Mouse (Mus musculus) C2C12 (cell line): ENCODE data around the gene Sipa1l3. TPM values are rescaled to one million over a fixed set of nuclear protein-coding genes. Genes with fewer than 3 reads are reported as not detected.

Experiments
- H3K27me3 ChIP-seq: one replicate; pipeline ENCODE4 v1.6.1; 2011; ENCODE audit not compliant: control insufficient read depth, insufficient read depth, insufficient read length
- H3K36me3 ChIP-seq: one replicate; pipeline ENCODE4 v1.6.1; 2011; ENCODE audit not compliant: control insufficient read depth, insufficient read depth
- H3K4me3 ChIP-seq: one replicate; pipeline ENCODE4 v1.5.1; 2011; ENCODE audit warnings: mild to moderate bottlenecking, control low read depth; ENCODE audit not compliant: poor library complexity, insufficient read depth, severe bottlenecking
- H3K79me2 ChIP-seq: one replicate; pipeline ENCODE4 v1.6.1; 2011; ENCODE audit not compliant: control insufficient read depth, insufficient read depth
- H3K79me3 ChIP-seq: one replicate; pipeline ENCODE4 v1.6.1; 2011; ENCODE audit warnings: low read depth, control low read depth
- H3ac ChIP-seq: one replicate; pipeline ENCODE3; 2011; ENCODE audit warnings: low read depth; ENCODE audit not compliant: control insufficient read depth, insufficient read length
- CEBPB ChIP-seq: IDR thresholded peaks from one replicate; pipeline ENCODE4 v1.6.1; 2011; ENCODE audit warnings: low read depth, mild to moderate bottlenecking, control low read depth, moderate library complexity
- CTCF ChIP-seq: IDR thresholded peaks from one replicate; pipeline ENCODE4 v1.5.1; 2011; ENCODE audit not compliant: control insufficient read depth, insufficient read depth, insufficient read length
- FOSL1 ChIP-seq: IDR thresholded peaks from one replicate; pipeline ENCODE4 v1.8.0; 2011; ENCODE audit warnings: mild to moderate bottlenecking, low read length; ENCODE audit not compliant: poor library complexity, insufficient read depth, severe bottlenecking
- MAX ChIP-seq: IDR thresholded peaks from one replicate; pipeline ENCODE4 v1.6.1; 2011; ENCODE audit warnings: mild to moderate bottlenecking, control low read depth
- MYOD1 ChIP-seq: IDR thresholded peaks from one replicate; pipeline ENCODE4 v1.6.1; 2011; ENCODE audit warnings: low read depth; ENCODE audit not compliant: control insufficient read depth, insufficient read length
- MYOG ChIP-seq: IDR thresholded peaks from one replicate; pipeline ENCODE4 v1.6.1; 2011; ENCODE audit not compliant: control insufficient read depth, insufficient read length; ENCODE audit errors: extremely low read depth
- USF1 ChIP-seq: IDR thresholded peaks from one replicate; pipeline ENCODE4 v1.6.1; 2011; ENCODE audit warnings: low read depth, mild to moderate bottlenecking, control low read depth, moderate library complexity
- polyA plus RNA-seq: library from polyadenylated mRNA; unstranded; fragments of >200 nt; fragmentation: generic; extraction: Trizol; gene quantifications from one replicate; pipeline ENCODE4 v1.2.1, GENCODE M21; 2012; ENCODE audit warnings: missing spikeins

Gene Sipa1l3
- polyA plus RNA-seq, 1 experiment = 30.1 TPM

GRCm38 (mm10) chr7:29411838-29412580 lies 106.4 kb downstream of the Sipa1l3 start:
- Histone ChIP-seq H3K36me3 (no peaks in the 10 kb centered on the region), H3K4me3 (no peak overlapping the region), H3K79me2 (peaks cover 7% of the 10 kb centered on the region), H3K79me3 (peaks cover 2% of the 10 kb centered on the region), H3ac (no peak overlapping the region), H3K27me3 (no peaks in the 10 kb centered on the region)
- TF ChIP-seq CEBPB (no peak), CTCF (no peak), USF1 (no peak), MAX (no peak), MYOG (no peak), MYOD1 (no peak)

- peaks cover 5% of the 10 kb centered on the region for H3K79me2 ChIP-seq
- H3K79me3 ChIP-seq = peaks cover 4% of the 10 kb centered on the region
- H3K27me3 ChIP-seq = no peaks in the 10 kb centered on the region
- H3K36me3 ChIP-seq = no peaks in the 10 kb centered on the region
- H3K4me3 ChIP-seq = no peak overlapping the region
- no peak overlapping the region for H3ac ChIP-seq
- TF ChIP-seq MYOD1 (no peak), MYOG (no peak), MAX (no peak), FOSL1 (no peak), USF1 (no peak), CTCF (no peak), CEBPB (no peak)
These were observed 107.1 kb downstream of the Sipa1l3 start for GRCm38 (mm10) chr7:29411216-29411816.

GRCm38 (mm10) chr7:29410402-29410801 lies 108.0 kb downstream of the Sipa1l3 start:
- Histone ChIP-seq H3K79me2 (peaks cover 5% of the 10 kb centered on the region), H3K36me3 (no peaks in the 10 kb centered on the region), H3K27me3 (no peaks in the 10 kb centered on the region), H3K4me3 (no peak overlapping the region), H3K79me3 (peaks cover 4% of the 10 kb centered on the region), H3ac (no peak overlapping the region)
- TF ChIP-seq MYOG = no peak

GRCm38 (mm10) chr7:29406855-29407254 lies 111.6 kb downstream of the Sipa1l3 start:
- Histone ChIP-seq H3K36me3 (no peaks in the 10 kb centered on the region), H3K27me3 (no peaks in the 10 kb centered on the region), H3K79me2 (peaks cover 5% of the 10 kb centered on the region), H3K79me3 (peaks cover 4% of the 10 kb centered on the region), H3ac (no peak overlapping the region), H3K4me3 (no peak overlapping the region)
- TF ChIP-seq MYOD1 (no peak), MAX (no peak), MYOG (no peak), CTCF (no peak), FOSL1 (no peak), CEBPB (no peak), USF1 (no peak)

- Histone ChIP-seq H3ac (no peak overlapping the region), H3K79me2 (no peaks in the 10 kb centered on the region), H3K79me3 (peaks cover 2% of the 10 kb centered on the region), H3K27me3 (no peaks in the 10 kb centered on the region), H3K4me3 (no peak overlapping the region), H3K36me3 (peaks cover 6% of the 10 kb centered on the region)
- no peak for TF ChIP-seq MYOG
These were observed 114.3 kb downstream of the Sipa1l3 start for GRCm38 (mm10) chr7:29404126-29404525.

- Histone ChIP-seq H3K4me3 (no peak overlapping the region), H3K79me2 (no peaks in the 10 kb centered on the region), H3K27me3 (no peaks in the 10 kb centered on the region), H3K36me3 (peaks cover 9% of the 10 kb centered on the region), H3K79me3 (peaks cover 2% of the 10 kb centered on the region), H3ac (no peak overlapping the region)
- no peak for TF ChIP-seq USF1
- no peak for TF ChIP-seq MYOG
- TF ChIP-seq FOSL1 = no peak
- no peak for TF ChIP-seq MYOD1
These were observed 116.4 kb downstream of the Sipa1l3 start for GRCm38 (mm10) chr7:29402015-29402414.
